Mouse (Mus musculus): ENCODE results near the gene Tmem178b.

Gene Tmem178b

GRCm38 (mm10) chr6:39872901-39873591, at the start of gene Tmem178b:
Gene Tmem178b (plus strand): TSS chr6:39873271.
- no peak for DNase-seq (ENCODE audit: extremely low read depth, insufficient read length, low spot score)

GRCm38 (mm10) chr6:39828736-39829135, 44.3 kb upstream of the Tmem178b start:
- no peak for DNase-seq (ENCODE audit: extremely low read depth, insufficient read length, low spot score)

- no peak for DNase-seq (ENCODE audit: extremely low read depth, insufficient read length, low spot score)
Observed at GRCm38 (mm10) chr6:39843698-39844342, 29.3 kb upstream of the Tmem178b start.

- no peak for DNase-seq (ENCODE audit: extremely low read depth, insufficient read length, low spot score)
Observed at GRCm38 (mm10) chr6:39847538-39847937, 25.5 kb upstream of the Tmem178b start.

GRCm38 (mm10) chr6:39848766-39849165, 24.3 kb upstream of the Tmem178b start:
- no peak for DNase-seq (ENCODE audit: extremely low read depth, insufficient read length, low spot score)

GRCm38 (mm10) chr6:39849667-39850066, 23.4 kb upstream of the Tmem178b start:
- no peak for DNase-seq (ENCODE audit: extremely low read depth, insufficient read length, low spot score)

- DNase-seq (ENCODE audit: extremely low read depth, insufficient read length, low spot score), result no peak
Observed at GRCm38 (mm10) chr6:39870271-39871135, 2.6 kb upstream of the Tmem178b start.

- no peak for DNase-seq (ENCODE audit: extremely low read depth, insufficient read length, low spot score)
Observed at GRCm38 (mm10) chr6:39871381-39872305, 1.4 kb upstream of the Tmem178b start.

- no peak for DNase-seq (ENCODE audit: extremely low read depth, insufficient read length, low spot score)
Observed at GRCm38 (mm10) chr6:39872306-39872900, 668 bp upstream of the Tmem178b start.

GRCm38 (mm10) chr6:39875186-39875585, 2.1 kb downstream of the Tmem178b start:
- no peak for DNase-seq (ENCODE audit: extremely low read depth, insufficient read length, low spot score)

- no peak for DNase-seq (ENCODE audit: extremely low read depth, insufficient read length, low spot score)
Observed at GRCm38 (mm10) chr6:39876444-39876843, 3.4 kb downstream of the Tmem178b start.

GRCm38 (mm10) chr6:39890811-39891210, 17.7 kb downstream of the Tmem178b start:
- no peak for DNase-seq (ENCODE audit: extremely low read depth, insufficient read length, low spot score)

GRCm38 (mm10) chr6:39896500-39896899, 23.4 kb downstream of the Tmem178b start:
- no peak for DNase-seq (ENCODE audit: extremely low read depth, insufficient read length, low spot score)

GRCm38 (mm10) chr6:39899231-39899630, 26.2 kb downstream of the Tmem178b start:
- no peak for DNase-seq (ENCODE audit: extremely low read depth, insufficient read length, low spot score)

GRCm38 (mm10) chr6:39903220-39903773, 30.2 kb downstream of the Tmem178b start:
- no peak for DNase-seq (ENCODE audit: extremely low read depth, insufficient read length, low spot score)

GRCm38 (mm10) chr6:39903845-39904244, 30.8 kb downstream of the Tmem178b start:
- no peak for DNase-seq (ENCODE audit: extremely low read depth, insufficient read length, low spot score)

- no peak for DNase-seq (ENCODE audit: extremely low read depth, insufficient read length, low spot score)
Observed at GRCm38 (mm10) chr6:39914956-39915355, 41.9 kb downstream of the Tmem178b start.

GRCm38 (mm10) chr6:39915636-39916281, 42.7 kb downstream of the Tmem178b start:
- no peak for DNase-seq (ENCODE audit: extremely low read depth, insufficient read length, low spot score)

GRCm38 (mm10) chr6:39916514-39916913, 43.4 kb downstream of the Tmem178b start:
- no peak for DNase-seq (ENCODE audit: extremely low read depth, insufficient read length, low spot score)

Measured in 3134 (cell line).